Mouse (Mus musculus) retina, embryonic 14.5 days (tissue): Measurements from ENCODE around the gene Sgms1.
A peak's percentile ranks its signal among the peaks of the same experiment; 100 is the strongest.

ENCODE experiments used
- DNase-seq: peaks from one replicate; pipeline ENCODE4 v3.0.0-alpha.2; 2015; ENCODE audit warnings: low spot score

The Sgms1 gene

DNA sequence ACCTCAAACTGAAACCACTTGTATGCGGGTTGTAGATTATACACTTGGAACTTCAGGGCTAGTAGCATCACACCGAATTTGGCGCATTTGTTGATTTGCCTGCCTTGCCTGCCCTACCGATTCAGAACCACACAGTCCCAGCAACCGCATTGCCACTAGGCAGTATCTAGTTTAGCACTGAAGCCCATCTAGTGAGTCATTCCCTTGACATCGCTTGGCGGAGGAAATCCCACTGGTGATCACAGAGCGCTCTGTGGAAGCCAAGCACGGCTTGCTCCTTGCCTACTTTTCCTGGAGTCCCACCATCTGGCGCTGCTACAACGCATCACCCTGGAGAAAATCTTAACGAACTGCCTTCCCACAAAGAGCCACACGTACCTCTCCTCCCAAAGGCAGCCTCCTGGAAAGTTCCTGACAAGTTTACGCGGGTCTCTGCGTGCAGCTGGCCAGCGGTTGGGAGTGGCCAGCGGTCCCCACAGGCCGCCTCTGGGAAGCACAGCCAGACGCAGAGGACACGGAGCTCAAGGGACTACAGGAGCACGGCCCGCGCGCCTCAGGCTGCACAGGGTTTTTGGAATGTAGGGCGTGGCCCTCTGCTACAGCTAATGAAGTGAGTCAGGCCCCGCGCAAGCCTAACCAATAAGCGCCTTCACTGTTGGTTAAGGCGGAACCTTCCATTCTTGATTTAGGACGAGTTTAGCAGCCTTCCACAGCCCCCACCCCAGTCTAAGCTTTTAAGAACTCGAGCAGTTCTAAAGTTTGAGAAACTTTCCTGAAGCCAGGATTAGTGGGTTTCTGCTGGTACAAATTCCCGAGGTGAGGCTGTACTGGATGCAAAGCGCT lies 178.8 kb downstream of the Sgms1 start:
- DNase-seq: peak; percentile 79

DNA sequence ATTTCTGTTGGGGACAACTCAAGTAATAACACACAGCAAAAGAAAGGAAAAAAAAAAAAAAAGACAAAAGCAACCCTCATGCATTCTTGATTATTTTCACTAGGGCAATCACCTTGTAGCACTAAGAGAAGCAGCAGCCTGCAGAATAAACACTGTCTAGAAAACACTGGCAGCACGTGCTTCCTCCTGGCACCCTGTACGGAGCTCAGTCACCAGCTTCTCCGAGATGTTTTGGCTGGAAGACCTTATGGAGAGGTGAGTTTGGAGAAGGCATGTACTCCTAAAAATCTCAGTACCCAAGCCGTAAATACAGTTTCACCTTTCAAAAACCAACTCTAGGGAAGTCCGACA lies 179.4 kb downstream of the Sgms1 start:
- no peak for DNase-seq

DNA sequence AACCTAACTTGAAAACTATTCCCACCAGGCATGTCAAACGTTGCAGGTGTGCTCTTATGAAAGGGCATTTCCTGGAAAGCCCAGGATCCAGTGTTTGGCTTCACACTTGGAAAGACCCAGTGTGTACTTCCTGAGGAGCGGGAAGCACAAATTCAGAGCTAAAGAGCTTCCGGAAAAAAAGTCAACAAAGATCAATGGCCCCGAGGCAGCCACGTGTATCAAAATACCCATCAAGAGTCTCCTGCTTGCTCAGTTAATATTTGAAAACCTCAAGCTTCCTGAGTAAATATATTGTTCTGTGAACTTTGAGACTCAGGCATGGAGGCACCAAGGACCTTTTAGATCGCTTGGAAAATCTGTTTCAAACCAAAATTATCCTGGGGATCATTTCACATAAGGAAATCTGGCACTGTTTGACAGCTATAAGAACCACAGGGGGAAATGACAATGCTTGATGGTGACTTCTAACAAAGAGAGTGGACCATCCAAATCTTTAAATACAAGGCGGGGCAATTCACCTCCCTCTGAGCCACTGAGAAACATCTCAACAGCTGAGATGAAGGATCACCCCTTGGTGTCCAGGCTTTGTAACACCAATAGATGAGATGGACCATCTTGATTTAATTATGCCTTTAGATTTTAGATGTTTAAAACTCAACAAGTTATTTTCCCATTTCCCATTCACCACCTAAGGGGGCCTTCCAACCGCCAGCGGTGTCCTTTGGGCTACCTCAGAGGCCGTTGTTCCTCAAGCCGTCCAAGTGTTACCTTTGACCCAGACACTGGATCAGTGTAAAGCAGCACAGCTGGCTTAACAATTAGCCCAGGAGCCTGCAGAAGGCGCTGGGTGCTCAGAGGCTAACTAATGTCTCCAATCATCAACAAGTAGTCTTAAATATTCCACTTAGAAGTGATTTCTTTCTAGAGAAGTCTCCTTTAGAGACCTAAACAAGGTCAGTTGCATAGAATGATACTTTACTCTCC lies 187.1 kb downstream of the Sgms1 start:
- DNase-seq: no peak

DNA sequence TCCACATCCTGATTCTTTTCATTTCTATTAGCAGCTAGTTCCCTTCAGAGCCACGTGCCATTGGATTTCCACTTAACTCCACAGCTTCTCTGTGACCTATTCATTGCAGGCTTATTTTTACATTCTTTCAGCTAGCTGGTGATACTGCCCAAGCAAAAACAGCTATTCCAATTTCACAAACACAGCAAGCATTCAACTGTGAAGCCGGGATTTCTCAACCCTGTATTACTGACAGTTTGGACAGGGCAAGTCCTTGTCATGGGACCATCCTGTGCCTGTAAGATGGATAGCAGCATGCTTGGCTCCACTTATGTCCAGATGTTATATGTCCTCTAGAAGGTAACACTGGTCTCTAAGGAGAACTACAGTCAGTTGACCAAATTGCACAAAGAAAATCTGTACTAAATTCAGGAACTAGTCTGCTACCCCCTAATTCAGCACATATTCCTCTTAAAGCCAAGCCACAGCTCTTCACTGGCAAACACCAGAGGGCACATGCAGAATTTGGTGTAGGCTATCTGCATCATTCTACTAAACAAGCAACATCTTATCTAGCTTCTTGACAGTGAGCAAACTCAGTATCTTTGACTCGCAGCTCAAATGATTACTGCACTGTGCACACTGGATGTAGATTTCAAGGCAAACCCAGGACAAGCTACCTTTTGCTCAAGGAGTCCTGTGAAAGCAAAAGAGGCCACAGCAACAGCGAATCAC lies 189.5 kb downstream of the Sgms1 start:
- DNase-seq: no peak

DNA sequence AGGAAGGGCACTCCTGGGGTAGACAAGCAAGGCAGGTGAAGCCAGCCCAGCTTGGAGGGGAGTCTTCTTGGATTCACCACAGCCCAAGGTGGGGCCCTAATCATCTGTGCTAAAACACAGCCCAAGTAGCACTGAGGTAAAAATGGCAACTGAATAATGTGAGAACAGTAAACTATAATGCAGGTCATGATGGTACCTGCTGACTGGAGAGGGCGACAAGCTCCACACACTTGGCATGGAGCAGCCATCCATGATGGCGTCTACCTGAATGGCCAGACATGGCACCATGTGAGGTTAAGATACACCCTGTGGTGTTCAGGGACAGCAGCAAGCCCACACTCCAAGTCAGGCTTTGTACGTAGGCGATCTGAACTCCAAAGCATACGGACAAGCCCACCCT lies 190.4 kb downstream of the Sgms1 start:
- DNase-seq: no peak

DNA sequence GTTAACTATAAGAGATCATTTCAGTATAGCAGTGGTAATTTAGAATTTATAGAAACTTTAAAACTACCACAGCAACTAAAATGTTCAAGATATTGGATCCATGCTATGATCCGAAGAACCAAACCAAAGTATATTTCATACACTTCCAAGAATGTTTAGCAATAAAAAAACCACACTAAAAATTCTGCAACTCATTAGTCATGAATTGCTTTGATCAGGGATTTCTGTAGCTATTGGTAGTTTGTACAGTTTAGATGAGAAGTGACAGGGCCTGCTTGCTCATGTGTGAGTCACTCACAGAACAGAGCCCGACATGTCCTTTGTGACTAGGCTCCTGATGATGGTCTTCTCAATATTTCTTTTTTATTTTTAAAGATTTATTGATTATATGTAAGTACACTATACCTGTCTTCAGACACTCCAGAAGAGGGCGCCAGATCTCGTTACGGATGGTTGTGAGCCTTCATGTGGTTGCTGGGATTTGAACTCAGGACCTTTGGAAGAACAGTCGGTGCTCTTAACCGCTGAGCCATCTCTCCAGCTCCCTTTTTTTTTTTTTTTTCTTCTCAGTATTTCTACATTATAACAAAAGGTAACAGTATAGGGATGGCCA lies 190.9 kb downstream of the Sgms1 start:
- DNase-seq: no peak

DNA sequence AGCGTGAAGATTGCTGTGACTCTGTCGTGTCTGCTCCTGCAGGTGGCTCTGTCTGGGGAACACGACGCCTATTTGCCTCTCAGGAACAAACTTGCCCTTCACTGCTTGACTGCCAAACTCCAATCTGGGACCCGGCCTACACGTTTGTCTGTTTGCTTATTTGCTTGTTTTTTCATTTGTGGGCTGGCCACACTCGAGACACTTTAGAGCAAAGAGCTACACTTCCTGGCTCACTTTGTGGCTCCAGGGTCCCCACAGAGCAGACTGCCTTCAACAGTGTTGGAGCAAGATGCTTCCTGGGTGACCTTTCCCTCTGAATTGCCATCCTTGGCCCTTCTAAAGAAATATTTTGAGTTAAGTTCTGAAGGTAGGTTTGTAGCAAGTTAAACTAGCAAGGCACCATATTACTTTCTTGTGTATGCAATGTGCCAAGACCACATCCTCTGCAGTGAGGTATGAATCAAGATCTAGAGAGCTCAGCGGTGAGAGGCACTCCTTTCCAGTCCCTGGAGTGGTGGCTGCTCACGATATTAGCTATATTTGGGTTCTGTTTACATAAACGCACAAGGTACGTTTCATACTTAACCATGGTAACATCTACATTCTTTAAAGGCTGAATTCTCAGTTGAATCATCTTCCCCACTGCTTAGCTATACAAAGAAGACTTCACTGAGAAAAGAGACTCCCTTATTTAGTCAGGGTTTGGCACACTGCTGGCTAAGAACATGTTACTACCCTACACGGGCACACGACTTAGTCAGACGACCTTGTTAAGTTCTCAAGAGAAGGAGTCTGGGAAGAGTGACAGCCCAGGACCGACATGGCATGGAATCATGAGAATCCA lies 192.3 kb downstream of the Sgms1 start:
- DNase-seq: no peak

DNA sequence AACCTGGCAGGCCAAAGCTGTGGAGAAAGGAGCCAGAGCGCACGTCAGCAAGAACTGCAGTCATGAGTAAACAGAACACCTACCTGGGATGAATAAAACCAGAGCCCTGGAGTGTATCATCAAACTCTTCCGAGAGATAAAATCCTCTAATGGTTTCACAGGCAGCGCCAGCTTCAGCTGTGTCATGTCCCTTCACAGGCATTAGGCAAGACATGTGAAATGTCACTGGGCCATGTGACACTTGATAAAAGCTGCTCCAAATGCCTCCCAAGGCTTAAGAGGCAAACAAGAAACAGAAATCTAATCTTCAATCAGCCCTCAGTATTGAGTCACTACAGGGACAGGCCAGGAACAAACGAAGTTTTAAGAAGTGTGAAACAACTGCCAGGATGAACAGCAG lies 193.3 kb downstream of the Sgms1 start:
- DNase-seq: no peak

DNA sequence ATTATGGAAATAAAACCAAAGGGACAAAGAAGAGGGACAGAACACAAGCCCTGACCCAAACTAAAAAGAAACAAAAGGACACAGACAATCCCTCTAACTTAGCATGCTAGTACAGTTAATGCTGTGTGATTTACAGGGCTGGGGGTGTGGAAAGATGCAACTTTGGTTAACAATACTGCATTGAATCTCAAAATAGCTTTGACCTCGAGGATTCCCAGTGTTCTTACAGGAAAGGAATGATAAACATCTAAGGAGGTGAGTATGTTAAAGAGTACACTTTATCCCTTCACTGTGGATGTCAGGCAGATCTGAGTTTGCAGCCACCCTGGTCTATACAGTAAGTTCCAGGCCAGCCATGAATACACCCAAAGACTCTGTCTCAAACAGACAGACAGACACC lies 194.7 kb downstream of the Sgms1 start:
- DNase-seq: no peak

DNA sequence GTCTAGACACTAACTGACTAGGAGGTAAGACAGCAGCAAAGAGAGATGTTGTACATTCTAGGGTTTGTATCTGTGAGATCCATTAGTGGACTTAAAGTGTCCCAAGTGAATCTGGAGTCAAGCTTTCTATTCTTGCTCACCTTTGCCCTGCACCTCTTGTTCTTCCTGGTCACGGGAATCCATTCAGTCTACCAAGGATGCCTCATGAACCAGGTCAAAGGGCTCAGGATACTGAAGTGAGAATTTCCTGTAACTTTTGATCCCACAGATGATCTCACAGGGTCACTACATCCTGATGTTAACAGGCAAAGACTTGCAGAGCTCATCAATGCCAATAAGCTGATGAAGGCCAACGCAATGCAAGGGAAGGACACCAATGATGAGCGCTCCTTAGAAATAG lies 195.4 kb downstream of the Sgms1 start:
- no peak for DNase-seq

DNA sequence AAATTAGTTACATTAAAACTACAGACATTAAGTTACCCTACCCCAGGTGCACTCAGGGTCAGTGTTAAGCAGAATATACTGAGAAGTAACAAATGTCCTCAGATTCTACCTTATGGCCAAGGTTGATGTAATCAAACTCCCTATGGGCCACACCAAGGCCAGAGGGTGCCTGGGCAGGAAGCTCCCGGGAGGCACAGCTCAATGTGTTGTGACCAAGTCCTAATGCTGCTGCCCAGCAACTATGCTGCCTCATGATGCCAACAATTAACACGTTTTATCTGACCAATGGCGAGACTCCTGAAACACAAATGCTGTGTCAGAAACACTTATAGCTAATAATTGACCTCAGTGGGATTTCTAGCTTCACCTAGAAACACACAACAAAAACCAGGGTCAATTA lies 197.9 kb downstream of the Sgms1 start:
- DNase-seq: no peak

DNA sequence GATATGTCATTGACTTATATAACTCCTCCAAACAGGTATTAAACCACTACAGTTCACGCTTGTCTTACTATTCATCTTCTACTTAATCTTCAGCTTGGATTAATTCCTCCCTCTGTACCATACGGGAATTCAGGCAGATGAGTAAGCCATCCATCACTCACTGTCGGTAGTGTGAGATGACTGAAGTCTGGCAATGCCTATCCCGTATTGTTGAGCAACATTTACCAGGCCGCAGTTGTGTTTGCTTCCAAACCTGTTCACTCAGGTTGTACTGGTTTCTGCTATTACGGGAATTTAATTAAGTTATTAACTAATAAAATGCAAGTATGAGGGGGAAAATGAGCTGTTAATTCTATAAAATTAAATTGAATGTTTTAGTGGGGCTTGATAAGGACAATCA lies 199.6 kb downstream of the Sgms1 start:
- DNase-seq: no peak

DNA sequence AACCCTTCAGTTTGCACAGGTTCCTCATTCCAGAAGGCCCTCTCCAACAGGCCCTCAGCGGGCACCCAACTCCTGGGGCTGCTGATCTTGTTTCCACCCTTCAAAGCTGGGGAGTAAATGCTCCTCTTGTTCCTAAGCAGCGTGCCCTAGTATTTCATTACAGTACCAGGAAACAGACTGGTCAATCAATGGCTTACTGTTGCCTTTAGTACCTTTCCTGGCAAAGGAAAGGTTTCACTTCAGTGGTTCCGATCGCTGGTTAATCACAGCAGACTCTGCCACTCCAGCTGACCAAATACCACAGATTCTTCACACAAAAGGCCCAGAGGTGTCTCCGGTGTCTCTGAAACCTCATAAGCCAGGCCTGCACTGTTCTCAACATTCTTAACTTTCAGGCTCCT lies 200.5 kb downstream of the Sgms1 start:
- DNase-seq: no peak

DNA sequence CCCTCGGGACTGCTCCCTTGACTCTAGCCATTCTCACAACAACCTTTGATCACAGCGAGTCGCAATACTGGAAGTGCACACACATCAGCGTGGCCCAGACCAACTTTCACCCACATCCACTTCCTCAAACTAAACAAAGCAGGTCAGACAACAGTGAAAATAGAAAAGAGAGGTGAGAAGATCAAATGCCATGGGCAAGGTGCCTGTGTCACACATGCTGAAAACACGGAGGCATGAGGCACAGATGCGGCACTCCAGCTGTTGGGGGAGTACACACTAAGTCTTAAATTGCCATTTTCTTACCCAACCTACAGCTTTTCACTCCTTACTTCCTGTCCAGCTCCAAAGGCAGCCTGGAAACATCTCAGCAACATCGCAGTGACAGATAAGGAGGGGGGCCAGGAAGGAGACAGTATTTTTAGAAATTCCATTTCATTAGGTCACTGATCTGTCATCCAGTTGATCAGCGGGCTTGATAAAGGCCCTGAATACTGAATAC lies 202.9 kb downstream of the Sgms1 start:
- no peak for DNase-seq

DNA sequence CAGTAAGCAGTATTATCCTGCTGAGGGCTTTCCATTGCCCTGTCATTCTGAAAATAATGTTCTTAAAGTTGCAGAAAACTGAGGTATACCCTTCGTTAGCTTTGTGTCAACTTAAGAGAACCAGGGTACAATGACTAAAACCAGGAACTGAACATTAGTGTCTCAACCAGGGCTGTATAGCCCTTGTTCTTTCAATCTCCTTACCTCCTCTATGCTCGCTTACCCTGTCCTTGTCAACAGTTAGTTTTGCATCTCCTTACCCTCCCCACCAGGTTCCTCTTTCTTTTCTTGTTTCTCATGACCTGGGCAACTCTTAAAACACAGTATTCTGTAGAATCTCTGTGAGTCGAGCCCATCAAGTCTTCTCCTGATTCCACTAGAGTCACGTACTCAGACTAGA lies 206.5 kb downstream of the Sgms1 start:
- DNase-seq: no peak

DNA sequence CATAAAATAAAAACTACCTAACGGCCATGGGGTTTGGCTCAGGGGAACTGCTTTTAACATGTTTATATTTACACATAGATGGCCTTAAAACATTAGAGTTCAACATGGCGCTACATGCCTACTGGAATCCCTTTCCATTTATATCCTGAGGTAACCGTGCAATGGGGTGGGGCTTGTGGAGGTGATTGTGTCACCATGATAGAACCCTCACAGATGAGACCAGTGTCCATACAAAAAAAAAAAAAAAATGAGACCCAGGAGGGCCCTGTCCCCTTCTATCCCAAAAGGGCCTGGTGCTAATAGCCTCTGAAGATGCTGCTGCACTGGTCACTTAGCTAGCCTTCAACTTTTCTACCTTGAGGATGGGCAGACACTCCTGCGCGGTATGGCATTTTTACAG lies 207.0 kb downstream of the Sgms1 start:
- DNase-seq: no peak

DNA sequence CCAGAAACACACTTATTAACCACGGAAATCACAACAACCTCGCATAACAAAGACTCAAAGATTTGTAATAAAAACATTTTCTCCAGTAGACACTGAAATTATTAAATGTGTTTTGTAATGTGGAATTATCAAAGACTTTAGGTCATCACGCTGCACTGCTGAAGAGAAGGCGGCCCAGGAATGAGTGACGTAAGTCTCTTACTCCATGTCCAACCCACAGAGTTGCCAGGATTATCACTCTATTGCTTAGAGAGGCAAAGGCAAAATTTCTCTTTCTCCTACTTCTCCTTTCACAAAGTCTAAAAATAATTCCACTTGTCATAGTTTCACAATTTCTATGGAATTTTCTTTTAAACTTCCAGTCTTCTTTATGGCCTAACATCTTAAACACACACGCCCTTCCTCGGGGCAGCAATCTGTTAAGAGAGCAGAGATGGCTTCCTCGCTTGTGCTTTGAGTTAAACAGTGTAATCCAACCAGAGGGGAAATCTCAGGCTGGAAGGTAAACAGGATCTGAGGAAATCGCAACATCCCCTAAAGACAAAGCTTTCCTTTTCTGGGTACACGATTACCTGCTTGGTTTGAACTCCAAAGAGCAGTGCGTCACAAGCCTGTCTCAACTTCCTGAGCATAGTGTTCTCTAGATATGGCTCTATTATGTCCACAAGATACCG lies 207.7 kb downstream of the Sgms1 start:
- no peak for DNase-seq

DNA sequence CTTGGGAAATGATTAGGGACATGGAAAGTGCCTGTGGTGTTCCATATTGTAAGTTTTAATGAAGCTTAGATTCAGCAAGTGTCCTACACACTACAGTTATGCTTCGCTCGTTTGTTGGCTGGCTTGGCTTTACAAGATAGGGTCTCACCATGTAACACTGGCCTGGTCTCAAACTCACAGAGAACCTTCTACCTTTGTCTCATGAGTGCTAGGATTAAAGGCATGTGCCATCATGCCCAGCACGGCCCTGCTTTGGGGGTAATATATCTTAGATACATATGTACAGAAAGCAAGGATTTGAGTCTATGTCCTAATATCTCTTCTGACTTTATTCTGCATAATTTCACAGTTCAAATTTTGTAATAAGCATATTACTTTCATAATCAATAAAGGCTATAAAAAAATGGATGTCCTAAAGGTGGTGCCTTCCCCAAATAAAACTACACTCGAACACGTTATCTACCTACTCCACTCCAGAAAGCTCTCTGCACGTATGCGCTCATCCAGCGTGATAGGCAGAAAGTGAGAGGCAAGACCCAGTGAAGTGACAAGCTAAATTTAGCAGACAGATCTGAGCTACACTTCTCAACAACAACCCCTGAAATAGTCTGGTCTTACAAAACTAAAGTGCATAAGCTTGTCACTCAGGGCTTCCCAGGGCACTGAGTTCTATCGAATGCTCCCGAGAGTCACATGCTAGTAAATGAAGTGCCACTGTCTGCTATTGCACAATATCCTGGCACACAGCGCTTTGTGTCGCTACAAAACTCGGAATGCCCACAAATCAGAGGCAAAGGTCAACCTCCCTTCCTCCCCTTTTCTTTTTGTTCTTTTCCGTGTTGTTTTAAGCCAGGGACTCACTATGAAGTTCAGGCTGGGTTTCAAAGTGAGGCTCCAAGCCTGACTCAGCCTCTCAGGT lies 208.5 kb downstream of the Sgms1 start:
- no peak for DNase-seq

DNA sequence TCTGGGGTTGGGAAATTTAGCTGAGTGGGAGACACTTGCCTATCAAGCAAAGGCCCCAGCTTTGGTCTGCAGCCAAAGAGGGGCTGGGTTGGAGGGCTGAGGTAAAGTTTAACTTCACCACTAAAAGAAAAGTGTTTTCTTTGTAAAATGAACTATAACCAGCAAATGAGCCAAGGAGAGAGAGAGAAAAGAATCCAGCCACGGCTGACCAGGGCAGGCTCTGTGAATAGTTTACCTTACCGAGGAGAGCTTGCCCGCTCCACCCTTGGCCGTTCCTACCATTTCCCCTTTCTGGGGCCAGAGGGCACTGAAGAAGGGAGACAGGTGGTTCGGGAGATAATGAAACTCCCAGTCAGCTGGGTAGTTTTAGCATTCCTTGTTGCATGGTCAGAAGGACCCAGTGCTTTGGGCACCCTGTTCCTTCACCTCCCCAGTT lies 209.5 kb downstream of the Sgms1 start:
- DNase-seq: no peak
